Mouse (Mus musculus) gastrocnemius, postnatal 10 days (tissue): ENCODE measurements at regions not wholly inside any gene's neighbourhood (a gene's known extent, or its start where the extent isn't known, plus 50 kb on each side); places are given as distances from the start of the nearest gene placed in this dataset.

Source experiments
- DNase-seq: peaks from one replicate; pipeline ENCODE4 v3.0.0; 2021; ENCODE audit warnings: mixed read lengths

DNA sequence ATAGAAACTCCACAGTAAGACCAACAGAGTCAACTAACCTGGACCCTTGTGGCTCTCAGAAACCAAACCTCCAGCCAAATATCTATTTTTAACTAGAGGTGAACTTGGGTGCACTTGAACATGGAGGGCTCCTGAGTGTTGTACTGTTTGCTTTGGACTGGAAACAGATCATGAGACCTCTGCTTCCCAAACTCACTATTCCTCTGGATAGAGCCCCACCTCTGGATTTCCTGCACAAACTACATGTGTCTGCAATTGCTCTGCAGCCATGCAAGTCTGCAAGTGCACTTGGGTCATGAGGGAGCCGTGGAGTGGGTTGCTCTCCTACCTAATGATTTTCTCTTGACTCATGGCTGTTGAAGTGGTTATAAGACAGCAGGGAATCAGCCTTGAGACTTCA lies 759.9 kb upstream of the Fam160b2 start:
- DNase-seq = no peak

DNA sequence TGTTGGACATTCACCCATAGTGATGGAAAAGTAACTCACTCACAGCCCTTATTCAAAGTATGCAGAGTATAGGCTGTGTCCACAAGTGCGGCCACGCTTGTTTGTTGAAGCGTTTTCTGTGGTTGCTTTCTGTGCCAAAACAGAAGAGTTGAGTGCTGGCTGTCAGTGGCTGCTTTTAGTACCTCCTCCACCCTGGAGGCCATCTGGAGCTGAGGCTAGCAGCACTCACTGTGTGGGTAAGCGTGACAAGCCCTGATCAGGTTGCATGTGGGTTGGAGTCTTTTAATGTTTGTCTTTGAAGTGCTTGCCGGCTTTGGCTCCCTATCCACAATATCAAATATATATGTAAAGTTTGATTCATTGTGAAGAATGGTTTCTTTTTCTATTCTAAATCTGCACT lies 738.6 kb upstream of the Fam160b2 start:
- DNase-seq = no peak

DNA sequence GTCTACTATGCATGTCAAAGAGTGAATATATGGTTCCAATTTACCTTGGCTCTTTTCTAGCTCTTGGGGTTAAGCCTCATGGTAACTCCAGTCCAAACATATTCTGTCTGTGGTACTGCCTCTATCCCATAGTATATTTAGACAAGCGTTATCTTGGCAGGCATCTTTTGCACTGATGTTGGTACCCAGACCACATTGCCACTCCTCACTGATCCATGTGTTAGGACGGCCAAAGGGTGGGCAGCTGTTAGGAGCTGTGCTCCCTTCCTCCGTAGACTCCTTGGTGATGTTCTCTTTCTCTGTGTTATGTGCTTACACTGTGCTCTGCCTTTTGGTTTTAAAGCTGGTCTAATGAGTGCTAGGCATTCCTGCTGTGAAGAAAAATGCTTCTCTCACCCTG lies 737.3 kb upstream of the Fam160b2 start:
- no peak for DNase-seq

DNA sequence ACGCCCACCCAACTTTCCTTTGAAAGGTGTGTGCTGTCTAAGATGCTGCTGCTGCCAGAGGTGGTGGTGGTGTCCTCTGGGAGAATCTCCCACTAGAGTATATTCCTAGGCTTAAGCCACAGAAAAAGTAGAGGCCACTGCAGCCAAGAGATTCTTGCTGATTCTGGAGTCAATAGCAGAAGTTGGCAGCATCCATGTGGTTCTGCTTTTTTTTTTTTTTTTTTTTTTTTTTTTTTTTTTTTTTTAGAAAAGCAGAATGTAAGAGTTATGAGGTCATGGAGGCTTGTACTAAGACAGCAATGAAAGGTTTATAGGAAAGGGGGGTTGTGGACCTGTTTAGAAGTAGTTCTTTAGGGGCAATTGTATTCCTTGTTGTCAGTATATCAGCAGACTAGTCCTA lies 734.4 kb upstream of the Fam160b2 start:
- no peak for DNase-seq

DNA sequence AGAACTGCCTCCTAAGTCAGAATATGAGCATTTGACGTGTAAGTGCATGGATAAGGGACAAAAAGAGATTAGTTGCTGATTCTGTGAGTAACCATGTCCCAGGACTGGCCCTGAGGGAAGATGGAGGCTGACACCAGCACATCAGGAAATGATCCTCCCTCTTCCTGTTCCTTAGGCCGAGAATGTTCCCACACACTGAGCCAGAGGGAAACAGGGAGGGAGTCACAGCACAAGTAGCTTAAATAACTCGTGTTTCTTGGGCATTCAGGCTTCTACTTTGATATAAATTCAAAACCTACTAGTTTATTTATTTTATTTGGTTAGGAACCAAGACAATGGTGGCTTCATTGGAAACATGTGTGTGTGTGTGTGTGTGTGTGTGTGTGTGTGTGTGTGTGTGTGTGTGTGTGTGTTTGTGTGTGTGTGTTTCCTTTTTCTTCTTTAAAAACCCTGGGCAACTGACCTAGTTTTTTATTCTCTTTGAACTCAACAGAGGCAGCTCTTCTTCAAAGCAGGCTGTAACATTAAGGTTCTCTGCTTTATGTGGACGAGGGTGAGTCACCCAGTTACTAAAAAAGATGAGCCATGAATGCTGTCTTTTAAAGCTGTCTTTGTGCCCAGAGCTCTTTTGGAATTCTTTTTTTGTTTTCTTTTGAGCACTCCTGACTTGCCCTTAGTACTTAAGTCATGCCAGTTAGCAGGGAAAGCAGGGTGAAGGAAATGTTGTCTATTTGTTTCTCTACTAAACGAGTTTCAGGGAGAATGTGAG lies 730.4 kb upstream of the Fam160b2 start:
- DNase-seq = no peak

DNA sequence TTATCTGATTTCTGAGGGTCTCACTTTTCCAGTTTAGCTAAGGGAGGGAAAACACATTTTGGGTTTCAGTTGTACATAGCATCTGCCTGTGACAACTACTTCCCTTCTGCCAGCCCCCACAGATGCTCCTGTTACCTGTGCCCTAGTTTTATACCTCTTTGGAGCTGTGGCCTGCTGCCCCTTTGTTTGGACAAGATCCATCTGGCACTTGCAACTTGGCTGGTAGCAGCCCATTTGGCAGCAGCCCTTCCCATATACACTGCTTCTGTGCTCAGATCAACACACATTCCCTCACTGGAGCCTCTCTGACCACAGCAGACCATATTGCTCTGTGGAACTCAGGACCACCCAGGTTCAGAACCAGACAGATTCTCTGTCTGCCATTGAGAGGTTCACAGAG lies 728.0 kb upstream of the Fam160b2 start:
- no peak for DNase-seq

DNA sequence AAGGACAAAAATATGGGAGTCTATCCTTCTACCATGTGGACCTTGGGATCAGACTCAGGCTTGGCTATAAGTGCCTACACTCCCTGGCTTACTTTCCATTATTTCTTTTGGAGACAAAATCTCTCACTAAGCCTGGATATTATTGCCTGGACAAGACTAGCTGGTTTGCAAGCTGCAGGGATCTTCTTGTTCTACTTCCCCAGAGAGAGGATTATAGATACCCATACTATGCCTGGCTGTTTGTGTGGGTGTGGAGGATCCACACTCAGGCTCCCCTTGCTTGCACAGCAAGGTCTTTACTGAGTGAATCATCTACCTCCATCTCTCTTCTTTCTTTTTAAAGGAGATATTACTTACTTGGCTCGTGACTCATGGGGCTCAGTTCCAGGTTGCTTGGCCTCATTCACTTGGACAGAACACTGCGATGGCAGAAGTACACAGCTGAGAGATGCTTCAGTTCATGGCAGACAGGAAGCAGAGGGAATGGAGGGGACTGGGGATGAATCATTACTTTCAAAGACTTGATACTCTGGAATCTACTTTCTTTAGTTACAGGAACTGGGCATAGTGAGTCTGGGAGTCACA lies 727.0 kb upstream of the Fam160b2 start:
- DNase-seq = no peak

DNA sequence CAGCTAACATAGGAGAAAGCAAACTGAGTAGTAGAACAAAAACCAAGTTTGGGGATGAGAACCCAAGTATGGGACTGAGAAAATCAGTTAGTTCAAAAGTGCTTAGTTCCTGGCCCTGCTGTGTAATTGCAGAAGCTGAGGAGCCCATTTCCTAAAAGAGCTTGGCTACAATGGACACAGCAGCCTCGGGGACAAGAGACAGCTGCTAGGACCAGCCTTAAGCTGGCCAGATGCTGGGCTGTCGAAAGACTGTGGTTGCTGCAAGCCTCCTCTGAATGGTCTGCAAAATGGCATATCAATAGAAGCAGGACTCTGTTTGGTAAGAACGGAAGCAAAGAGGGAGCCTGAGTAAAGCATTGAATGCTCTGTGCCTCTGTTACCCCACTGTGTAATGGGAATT lies 715.6 kb upstream of the Fam160b2 start:
- no peak for DNase-seq

DNA sequence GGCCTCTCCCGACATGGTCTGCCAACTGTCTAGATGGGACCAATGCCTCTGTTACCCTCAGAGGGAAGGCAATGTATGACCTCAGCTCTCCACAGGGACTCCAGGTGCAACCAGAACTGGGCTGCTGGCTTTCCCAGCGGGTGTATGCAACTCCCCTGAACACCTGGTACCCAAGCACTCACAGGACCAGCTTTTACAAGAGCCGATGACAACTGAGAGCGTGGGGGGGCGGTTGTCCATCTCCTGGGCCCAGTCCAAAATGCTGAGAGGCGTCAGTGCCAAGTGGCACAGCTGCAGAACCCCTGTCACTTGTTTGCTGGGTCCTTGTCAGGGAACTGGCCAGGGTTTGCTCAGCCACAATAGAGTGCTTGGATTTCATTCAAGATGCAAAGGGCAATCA lies 700.1 kb upstream of the Fam160b2 start:
- peak; percentile 15 for DNase-seq

DNA sequence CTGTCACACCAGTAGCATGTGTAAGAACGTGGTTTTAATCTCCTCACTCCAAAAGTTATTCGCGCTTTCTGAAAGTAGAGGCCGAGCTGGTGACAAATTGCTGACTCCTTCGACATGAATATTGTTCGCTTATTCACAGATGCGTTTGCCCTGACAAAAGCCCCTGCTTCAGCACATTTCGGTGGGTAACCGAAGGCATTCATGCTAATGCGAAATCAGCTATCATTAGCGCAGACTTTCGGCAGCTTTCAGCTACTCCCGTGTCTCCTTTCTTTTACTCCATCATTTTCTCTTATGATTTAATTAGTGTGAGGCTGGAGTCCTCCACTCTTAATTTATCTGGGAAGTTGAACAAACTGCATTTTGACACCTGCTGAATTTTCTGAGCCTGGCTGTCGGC lies 681.9 kb upstream of the Fam160b2 start:
- DNase-seq = no peak

DNA sequence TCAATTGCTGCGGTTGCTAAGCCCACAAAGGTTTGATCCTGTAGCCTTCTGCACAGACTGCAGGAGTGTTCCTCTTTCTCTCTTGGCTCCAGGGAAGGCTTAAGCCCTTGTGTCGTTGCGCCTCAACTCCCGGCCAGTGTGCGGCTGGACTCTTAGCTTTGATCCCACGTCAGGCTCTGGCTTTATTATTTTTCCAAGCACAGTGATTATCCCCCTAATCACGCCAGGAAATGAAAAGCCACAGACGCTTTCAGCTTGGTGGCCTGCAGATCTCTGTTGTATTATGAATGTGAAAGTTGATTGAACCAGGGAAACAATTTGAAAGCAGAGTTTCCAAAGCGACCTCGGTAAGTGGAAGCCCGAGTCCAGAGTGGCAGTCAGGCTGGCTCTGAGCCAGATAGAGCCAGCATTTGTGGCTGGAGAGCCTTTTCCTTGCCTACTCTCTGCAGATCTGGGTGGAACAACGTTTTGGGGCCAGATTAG lies 676.7 kb upstream of the Fam160b2 start:
- DNase-seq = peak; percentile 25

DNA sequence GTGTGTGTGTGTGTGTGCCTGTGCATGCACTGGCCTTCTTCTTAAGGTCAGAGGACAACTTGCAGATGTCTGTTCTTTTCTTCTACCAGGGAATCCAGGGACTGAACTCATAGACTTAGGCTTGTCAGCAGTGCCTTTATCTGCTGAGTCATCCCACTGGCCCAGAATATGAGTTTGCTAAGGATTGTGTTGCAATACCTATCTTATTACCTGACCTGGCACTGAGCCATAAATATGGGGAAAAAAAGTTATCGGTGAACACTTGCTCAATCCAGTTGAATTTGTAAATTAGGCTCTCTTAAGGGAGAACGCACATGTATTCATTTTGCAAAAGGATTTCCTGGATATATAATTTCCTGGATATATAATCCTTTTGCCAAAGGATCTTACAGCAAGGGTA lies 672.8 kb upstream of the Fam160b2 start:
- no peak for DNase-seq

DNA sequence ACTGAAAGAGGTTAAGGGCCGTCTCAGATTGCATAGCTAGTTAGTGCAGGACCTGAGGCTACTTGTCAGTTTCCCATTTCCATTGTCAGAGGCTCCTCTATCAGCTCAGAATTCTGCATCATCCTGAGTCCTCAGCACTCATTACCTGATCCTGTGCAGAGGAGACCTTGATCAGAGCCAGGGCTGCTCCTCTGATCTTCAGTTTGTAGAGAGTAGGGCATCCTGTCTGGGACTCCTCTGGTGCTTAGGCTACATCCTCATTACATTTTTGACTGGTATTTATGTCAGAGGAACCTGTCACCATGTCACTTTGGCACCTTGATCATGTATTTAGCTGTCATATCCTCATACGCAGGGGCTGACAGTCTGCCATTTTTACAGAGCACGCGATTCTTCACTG lies 658.0 kb upstream of the Fam160b2 start:
- no peak for DNase-seq

DNA sequence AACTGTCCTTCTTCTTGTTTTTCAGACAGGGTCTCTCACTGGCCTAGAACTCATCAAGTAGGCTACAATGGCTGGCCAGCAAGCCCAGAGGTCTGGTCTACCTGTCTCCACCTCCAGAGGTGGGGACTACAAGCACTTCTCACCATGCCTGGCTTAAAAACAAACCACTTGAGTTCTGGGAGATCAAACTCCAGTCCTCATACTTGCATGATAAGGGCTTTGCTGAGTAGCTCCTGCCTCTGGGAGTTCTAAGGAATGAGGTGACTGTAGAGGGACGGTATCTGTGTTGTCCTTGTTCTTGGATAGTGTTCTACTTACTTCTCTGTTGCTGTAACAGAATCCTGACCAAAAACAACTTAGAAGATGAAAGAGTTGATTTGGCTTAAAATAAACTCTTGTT lies 654.6 kb upstream of the Fam160b2 start:
- DNase-seq = no peak

DNA sequence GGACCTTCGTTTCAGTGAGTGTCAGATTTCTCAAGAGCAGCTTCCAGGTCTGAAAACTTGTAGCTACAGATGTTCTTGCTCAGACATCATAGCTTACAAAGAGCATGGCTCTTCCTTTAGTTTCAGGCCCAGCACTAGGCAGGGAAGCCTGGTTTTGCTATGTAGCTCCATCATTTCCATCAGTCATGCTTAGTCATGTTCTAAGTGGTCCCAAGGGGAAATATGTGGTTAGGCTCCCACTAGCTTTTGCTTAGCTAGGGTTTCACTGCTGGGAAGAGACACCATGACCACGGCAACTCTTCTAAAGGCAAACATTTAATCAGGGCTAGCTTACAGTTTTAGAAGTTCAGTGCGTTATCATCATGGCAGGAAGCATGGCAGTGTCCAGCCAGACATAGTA lies 652.5 kb upstream of the Fam160b2 start:
- DNase-seq = no peak

DNA sequence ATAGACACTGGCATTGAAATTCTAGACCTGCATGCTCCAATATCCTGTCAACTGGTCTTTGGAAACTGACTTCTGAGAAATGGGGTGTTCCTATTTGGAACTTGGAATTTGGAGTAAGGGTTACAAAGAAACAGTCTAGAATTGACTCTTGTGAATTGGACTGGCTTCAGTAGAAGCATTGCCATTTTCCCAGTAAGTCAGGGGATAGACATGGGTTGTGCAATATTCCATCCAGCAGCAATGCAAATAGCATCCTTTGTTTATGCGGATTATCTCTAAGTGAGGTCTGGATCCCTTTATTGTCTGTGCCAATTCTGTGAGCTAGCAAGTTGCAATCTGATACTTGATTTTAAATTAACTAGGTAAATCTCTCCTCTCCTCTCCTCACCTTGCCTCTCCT lies 651.5 kb upstream of the Fam160b2 start:
- no peak for DNase-seq

DNA sequence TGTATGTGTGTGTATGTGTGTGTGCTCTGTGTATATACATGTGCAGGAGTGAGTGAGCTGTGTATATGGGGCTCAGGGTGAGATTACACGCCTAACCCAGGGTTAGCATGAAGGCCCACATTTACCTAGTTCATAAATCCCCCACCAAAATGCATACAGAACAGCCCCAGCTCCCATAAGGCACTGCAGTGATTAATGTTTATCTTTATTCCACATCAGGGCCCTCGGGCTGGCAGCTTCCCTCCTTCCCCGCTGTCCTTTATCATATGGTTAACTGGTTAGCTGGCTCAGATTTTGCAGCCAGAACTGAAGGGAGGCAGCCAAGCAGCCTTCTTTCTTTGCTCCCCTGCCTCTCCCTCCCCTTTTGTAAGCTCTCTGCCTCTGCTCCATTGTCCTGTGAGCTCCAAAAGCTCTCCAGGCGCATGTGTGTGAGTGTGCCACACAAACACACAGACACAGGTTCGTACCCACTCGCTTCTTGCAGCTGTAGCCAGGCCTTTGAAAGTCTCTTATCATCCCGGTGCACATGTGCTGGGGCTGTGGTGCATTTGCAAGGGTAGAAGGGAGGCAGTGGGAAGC lies 649.8 kb upstream of the Fam160b2 start:
- DNase-seq = no peak

DNA sequence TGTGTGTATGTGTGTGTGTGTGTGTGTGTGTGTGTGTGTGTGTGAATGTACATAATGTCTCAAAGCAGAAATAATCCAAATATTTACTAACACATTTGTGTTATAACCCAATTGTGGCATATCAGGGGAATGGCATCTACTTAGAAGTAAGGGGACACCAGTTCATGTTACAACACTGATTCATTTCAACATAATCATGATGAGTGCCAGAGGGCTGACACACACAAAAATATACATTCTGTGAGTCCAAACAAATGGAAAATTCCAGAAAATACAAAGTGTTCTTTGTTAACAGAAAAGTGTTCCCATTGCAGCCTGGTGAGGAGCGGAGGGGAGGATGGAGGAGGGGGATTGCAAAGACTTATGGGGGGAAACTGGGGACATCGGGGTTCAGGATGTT lies 648.9 kb upstream of the Fam160b2 start:
- DNase-seq = no peak

DNA sequence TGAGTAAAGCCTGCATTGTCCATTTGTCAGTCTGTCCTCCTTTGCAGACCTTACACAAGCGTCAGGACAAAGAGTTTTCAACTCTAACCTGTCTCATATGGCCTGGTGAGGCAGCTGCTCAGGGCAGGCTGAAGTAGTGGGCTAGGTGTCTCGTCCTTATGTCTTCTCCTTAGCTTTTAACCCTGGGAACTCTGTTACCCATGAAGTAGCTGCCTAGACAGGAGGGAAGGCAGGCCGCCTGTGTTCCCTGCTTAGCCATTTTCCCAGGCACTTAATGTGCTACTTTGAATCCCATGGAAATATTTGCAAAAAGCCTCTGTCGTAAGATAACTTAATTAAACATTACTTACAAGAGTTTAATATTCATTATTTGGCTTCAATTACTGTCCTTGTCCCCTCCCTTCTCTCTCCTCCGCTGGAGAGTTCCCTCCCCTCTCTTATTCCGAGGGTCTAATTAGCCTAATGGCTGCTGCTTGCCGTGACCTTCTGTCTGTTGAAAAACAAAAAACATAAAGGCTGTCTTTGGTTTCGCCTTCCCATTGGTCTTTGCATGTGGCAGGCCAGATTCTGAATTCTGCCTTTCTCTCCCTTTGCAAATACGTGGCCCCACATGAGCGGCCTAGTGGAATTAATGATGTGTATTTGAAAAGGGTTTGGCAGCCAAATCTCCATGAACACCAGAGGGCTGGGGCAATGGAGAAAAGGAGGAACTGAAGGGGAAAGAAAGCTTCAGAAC lies 642.2 kb upstream of the Fam160b2 start:
- DNase-seq = no peak

DNA sequence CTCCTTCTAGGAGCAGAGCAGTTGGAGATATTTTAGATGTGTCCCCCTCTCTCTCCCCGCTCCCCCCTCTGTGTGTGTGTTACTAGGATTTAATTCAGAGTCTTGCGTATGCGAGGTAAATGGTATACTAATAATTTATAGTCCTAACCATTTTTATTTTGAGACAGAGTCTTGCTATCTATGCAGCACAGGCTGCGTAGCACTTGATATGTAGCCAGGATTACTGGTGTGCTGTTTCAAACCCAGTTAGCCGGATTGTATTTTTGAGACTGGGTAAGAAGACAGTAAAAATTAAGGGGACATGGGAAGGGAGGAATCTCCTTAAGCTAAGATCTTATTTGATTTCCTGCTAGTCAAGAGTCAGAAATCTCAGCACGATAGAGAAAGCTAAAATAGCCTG lies 636.6 kb upstream of the Fam160b2 start:
- DNase-seq = no peak

DNA sequence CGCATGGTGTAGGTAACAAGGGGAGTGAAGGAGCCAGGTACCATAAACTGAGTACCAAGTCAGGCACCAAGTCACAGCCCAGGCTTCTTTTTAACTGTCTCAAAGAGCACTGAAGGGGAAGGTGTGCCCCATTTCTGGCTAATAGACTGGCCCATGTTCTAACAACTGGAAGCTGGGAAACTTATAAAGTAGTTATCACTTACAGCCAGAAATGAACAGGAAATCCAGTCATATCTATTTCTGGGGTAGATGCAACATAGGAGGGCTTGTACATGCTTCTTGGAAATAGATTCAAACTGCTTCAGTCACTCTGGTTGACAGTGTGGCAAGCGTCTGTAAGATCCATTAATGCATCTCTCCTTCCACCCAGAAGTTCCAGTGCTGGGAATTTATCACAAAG lies 635.3 kb upstream of the Fam160b2 start:
- no peak for DNase-seq

DNA sequence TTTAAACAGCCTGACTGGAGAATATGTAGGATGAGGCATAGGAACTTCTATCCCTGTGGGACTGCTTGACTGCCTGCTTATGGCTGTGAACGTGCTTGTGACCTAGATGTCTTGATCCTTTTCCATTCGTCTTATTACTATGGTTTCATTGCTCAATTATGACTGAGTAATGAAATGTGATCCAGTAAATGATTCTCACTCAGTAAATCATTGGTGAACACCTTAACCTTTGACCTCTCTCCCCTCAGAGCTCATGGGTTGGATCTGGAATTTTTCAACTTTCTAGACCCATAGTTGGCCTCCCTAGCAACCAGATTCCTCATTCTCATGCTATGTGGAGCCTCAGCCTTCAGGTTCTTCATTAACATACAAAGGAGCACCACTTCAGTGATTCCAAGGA lies 634.6 kb upstream of the Fam160b2 start:
- DNase-seq = no peak

DNA sequence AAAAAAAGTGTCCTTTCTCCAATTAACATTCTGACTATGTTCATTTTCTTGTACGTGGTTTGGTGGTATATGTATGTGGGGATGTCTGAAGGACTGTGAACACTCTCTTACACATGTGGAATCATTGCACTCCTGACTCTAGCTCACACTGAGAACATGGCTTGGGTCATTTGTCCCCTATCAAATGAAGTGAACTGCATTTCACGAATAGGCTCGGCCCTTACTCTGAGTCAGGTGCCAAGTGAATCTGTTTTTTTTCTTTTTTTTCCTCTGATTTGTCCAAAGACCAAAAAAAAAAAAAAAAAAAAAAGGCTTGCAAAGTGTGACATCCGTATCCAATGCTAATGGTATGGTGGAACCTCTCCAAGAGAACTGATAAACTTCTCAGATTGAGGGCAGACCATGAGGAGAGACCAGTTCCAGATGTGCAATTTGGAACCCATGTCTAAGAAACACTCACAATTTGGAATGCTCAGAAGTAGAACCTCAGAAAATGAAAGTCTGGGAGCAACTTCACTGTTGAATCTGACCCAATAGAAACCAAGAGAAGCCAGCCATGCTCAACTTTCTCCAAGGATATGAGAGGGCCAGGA lies 631.7 kb upstream of the Fam160b2 start:
- no peak for DNase-seq
